In the genomic region with DNA sequence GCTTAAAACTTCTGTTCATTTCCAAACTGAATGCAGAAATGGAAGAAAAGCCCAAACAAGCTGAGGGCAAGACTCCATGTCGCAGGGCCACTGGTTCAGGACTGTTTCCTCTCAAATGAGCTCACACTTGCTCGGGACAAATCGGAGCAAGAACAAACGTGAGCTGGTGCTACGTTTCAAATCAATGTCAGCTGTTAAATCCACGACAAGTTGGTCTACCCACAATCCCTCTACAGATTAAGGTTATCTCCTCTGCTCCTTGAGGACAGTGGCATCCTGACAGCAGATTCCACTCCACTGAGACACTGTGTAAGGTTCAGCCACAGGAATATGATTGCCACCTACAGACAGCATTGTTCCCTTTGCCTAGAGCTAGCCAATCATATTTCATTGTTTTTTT, we compare ENCODE assay signal across 14 mouse cellular contexts. TPM values are rescaled to one million over a fixed set of nuclear protein-coding genes. Genes with fewer than 3 reads are reported as not detected.
DNase-seq lines count a peak whose midpoint lies in the region; ATAC-seq and TF ChIP-seq lines count a peak whose summit lies in the region.
"Had no signal": no experiment of that assay in that cellular context is flagged by ENCODE, and none has a peak within 500 bp of the region (broad histone marks: within the 10 kb centered on the region; RNA-seq: fewer than 3 reads in every experiment).

No protein-coding gene starts in this region.

- TF ChIP-seq POLR2A in thymus, adult 2 months (IDR thresholded peaks at IDR 0.05; ENCODE audit: control insufficient read depth, extremely low read depth, insufficient read depth, low read length, poor library complexity) = no peak

- peaks cover 36% of the 10 kb centered on the region for H3K27me3 ChIP-seq in kidney, embryonic 15.5 days
- no peaks in the 10 kb centered on the region for H3K27me3 ChIP-seq in hindbrain, embryonic 15.5 days
- no peaks in the 10 kb centered on the region for H3K27me3 ChIP-seq in neural tube, embryonic 14.5 days (ENCODE audit: control insufficient read depth, insufficient read depth, low read length)
- no peaks in the 10 kb centered on the region for H3K27me3 ChIP-seq in thymus, adult 2 months (ENCODE audit: control insufficient read depth, insufficient read depth, low read length)

- H3K9me3 ChIP-seq in kidney, embryonic 15.5 days (replicated peaks) = no peaks in the 10 kb centered on the region
- H3K9me3 ChIP-seq in hindbrain, embryonic 15.5 days = no peaks in the 10 kb centered on the region
- no peaks in the 10 kb centered on the region for H3K9me3 ChIP-seq in neural tube, embryonic 14.5 days (ENCODE audit: control insufficient read depth, low read length)

- no peak for TF ChIP-seq CTCF in thymus, adult 2 months (IDR thresholded peaks at IDR 0.05; ENCODE audit: borderline replicate concordance, control insufficient read depth, extremely low read depth, insufficient read depth, low read length, poor library complexity)

- DNase-seq in kidney, postnatal 36 days = no peak
- DNase-seq in brain, adult 2 months (ENCODE audit: low read depth, low spot score) = peak; percentile 31
- no peak for DNase-seq in urinary bladder, postnatal 10 days (ENCODE audit: low spot score)
- no peak for DNase-seq in ovary, adult 18-20 months (ENCODE audit: low spot score)
- DNase-seq in thymus, adult 2 months = no peak
- DNase-seq: adrenal gland, postnatal 10 days; gastrocnemius, postnatal 10 days; kidney, adult 8-10 months; thymus, postnatal 25 days had no signal

- H3K4me3 ChIP-seq in kidney, embryonic 15.5 days (replicated peaks) = peak overlapping the region; percentile 3; the same call in 1 of the 2 replicates
- peak overlapping the region; percentile 8; the same call in 1 of the 2 replicates for H3K4me3 ChIP-seq in hindbrain, embryonic 15.5 days
- peak overlapping the region; percentile 60 for H3K4me3 ChIP-seq in neural tube, embryonic 14.5 days (ENCODE audit: low read depth, low read length)
- H3K4me3 ChIP-seq in thymus, adult 2 months (ENCODE audit: control insufficient read depth, insufficient read depth, low read length) = no peak overlapping the region

- no peak overlapping the region for H3K9ac ChIP-seq in kidney, embryonic 15.5 days
- no peak overlapping the region for H3K9ac ChIP-seq in hindbrain, embryonic 15.5 days
- H3K9ac ChIP-seq in neural tube, embryonic 14.5 days (replicated peaks; ENCODE audit: low read depth, low read length) = no peak overlapping the region; the same call in 1 of the 2 replicates

- peaks cover 61% of the 10 kb centered on the region for H3K4me1 ChIP-seq in kidney, embryonic 15.5 days
- H3K4me1 ChIP-seq in hindbrain, embryonic 15.5 days (replicated peaks) = peaks cover 53% of the 10 kb centered on the region
- peaks cover 40% of the 10 kb centered on the region for H3K4me1 ChIP-seq in neural tube, embryonic 14.5 days (ENCODE audit: control insufficient read depth, insufficient read depth, low read length)
- H3K4me1 ChIP-seq in thymus, adult 2 months (replicated peaks; ENCODE audit: control insufficient read depth, insufficient read depth, low read length) = peaks cover 34% of the 10 kb centered on the region

- H3K36me3 ChIP-seq in kidney, embryonic 15.5 days = peaks cover 4% of the 10 kb centered on the region; the same call in 1 of the 2 replicates
- H3K36me3 ChIP-seq in hindbrain, embryonic 15.5 days = no peaks in the 10 kb centered on the region
- H3K36me3 ChIP-seq in neural tube, embryonic 14.5 days (ENCODE audit: control insufficient read depth, insufficient read depth, low read length) = no peaks in the 10 kb centered on the region
- no peaks in the 10 kb centered on the region for H3K36me3 ChIP-seq in thymus, adult 2 months (ENCODE audit: control insufficient read depth, insufficient read depth, low read length)

- no peak overlapping the region for H3K27ac ChIP-seq in kidney, embryonic 15.5 days
- no peak overlapping the region for H3K27ac ChIP-seq in hindbrain, embryonic 15.5 days (replicated peaks)
- peak overlapping the region; percentile 56; the same call in 1 of the 2 replicates for H3K27ac ChIP-seq in neural tube, embryonic 14.5 days (ENCODE audit: low read depth, low read length)
- no peak overlapping the region for H3K27ac ChIP-seq in thymus, adult 2 months (ENCODE audit: control insufficient read depth, insufficient read depth, low read length)

- no peak for ATAC-seq in kidney, embryonic 15.5 days (replicated peaks; ENCODE audit: low FRiP score)
- ATAC-seq in hindbrain, embryonic 15.5 days (ENCODE audit: low FRiP score, low read depth) = no peak
- ATAC-seq in neural tube, embryonic 14.5 days (ENCODE audit: low read depth) = no peak
- ATAC-seq: CD4-positive, CD25-positive, alpha-beta regulatory T cell, adult 4 months; forebrain, embryonic 14.5 days had no signal

- peak overlapping the region; percentile 98 for H3K4me2 ChIP-seq in kidney, embryonic 15.5 days
- H3K4me2 ChIP-seq in hindbrain, embryonic 15.5 days = peak overlapping the region; percentile 91
- H3K4me2 ChIP-seq in neural tube, embryonic 14.5 days (ENCODE audit: low read depth, low read length) = peak overlapping the region; percentile 93

- 55% methylated on average over 6 of the region's 6 CpGs for WGBS in kidney, embryonic 15.5 days
- 48% methylated on average over 6 of the region's 6 CpGs for WGBS in hindbrain, embryonic 15.5 days
- WGBS in neural tube, embryonic 14.5 days = 48% methylated on average over 6 of the region's 6 CpGs
- 79% methylated on average over 6 of the region's 6 CpGs for WGBS in thymus, adult 2 months

RNA-seq across cellular contexts. Expression of gene Gfra1, which starts 4.4 kb away (rescaled TPM):
- polyA plus RNA-seq in kidney, embryonic 15.5 days (2015; fragmentation: Nextera tagmentation; extraction: Ambion mirVana) = 65.3 and 67.8 TPM in 2 replicates
- polyA plus RNA-seq in hindbrain, embryonic 15.5 days (2015; fragmentation: Nextera tagmentation; extraction: Ambion mirVana) = 39.8 and 39.9 TPM in 2 replicates
- 67.8 and 67.9 TPM in 2 replicates for polyA plus RNA-seq in neural tube, embryonic 14.5 days (2014; fragmentation: Nextera tagmentation; extraction: Ambion mirVana)
- 6.1 and 7.0 TPM in 2 replicates for polyA plus RNA-seq in thymus, adult 2 months (2012; rRNA removed)
